Mouse (Mus musculus): ENCODE measurements around the gene Cfap73.

The Cfap73 gene

DNA sequence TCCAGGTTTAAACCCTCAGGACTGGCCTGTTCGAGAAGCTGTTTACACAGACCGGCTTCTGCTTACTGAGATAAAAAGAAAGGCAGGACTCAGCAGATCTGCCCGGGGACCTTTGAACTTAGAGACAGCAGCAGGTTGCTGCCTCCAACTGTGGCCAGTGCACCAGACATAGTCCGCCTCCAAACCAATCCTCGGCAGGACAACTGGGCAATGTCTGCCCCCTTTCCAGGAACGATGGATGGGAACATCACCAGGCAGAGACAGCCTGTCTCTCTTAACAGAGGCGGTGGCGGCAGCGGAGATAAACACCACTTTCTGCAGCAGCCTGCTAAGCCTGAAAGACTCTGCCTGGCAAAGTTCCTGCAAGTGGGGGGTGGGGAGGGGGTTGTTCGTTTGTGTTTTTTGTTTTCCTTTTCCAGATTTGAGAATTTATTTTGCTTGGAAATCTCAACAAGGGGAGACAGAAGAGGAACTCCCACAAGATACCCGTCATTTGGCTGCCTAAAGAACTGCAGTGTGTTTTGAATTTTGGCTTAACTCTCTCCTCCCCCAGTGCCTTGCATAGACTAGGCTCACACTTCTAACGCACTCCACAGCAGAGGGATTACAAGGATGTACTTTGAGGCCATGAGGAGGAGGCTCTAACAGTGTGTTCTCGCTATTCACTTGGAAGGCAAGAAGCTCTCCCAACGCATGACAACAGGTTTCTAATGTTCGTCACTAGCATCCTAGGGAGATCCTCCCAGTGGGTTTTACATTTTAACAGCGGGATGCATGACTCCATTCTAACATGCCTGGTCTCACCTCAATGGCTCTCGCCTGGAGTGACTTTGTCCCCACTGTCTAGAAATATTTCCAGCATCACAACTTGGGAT is 47.1 kb downstream of the Cfap73 start:
- DNase-seq (ENCODE audit: low read depth), result peak; percentile 49

- DNase-seq (ENCODE audit: low read depth), result no peak
Measured at GRCm38 (mm10) chr5:120584968-120585367, 49.1 kb downstream of the Cfap73 start.

GRCm38 (mm10) chr5:120583511-120583910 is 50.5 kb downstream of the Cfap73 start:
- no peak for DNase-seq (ENCODE audit: low read depth)

DNA sequence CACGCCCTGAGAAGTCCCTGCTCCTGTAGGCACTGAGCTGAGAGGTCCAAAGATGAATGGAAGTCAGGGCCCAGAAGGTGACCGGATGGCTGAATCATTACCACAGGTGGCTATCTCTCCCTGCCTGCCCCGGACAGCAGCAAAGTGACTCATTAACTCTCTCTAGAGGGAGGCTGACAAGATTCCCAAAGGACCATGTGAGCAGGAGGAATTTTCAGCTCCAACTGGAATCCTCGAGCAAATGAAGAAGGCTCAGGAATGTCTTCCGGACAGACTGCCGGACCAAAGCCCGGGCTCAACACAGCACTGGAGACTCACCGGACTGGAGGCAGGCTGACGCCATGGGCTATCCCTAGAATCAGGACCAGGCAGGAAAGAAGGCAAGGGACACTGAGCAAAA is 52.0 kb downstream of the Cfap73 start:
- no peak for DNase-seq (ENCODE audit: low read depth)

GRCm38 (mm10) chr5:120579898-120580626 is 54.0 kb downstream of the Cfap73 start:
- no peak for DNase-seq (ENCODE audit: low read depth)

GRCm38 (mm10) chr5:120579211-120579897 is 54.7 kb downstream of the Cfap73 start:
- DNase-seq (ENCODE audit: low read depth), result peak; percentile 54

DNA sequence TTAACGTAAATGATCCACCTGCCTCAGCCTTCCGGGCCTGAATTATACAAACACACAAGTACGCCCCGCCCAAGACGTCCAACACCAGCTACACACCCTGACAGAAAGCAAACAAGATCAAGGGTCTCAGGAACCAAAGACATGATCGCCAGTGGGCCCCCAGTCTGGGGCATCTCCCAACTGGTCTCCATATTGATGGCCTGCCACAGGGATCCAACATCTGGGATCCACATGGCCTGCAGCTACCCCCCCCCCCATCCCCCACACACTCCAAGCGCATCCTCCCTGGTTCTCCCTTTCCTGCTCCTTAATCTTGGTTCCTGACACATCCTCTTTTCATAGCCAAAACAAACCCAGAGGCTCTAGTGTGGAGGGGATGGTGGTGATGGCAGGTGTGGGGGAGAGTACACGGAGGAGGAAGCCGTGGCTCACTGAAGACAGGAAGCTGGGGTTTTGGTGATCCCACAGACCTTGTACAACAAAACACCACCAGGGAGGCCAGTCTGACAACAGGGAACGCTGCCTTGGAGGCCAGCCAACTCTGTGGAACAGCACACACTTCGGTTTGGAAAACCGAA is 55.4 kb downstream of the Cfap73 start:
- DNase-seq (ENCODE audit: low read depth), result peak; percentile 48

Data from NIH3T3 (cell line).